Mouse (Mus musculus): ENCODE measurements around the gene Tll2.

Gene Tll2

GRCm38 (mm10) chr19:41088491-41088890 lies 118.1 kb downstream of the Tll2 start:
- no peak for DNase-seq (ENCODE audit: low read depth, low spot score)

GRCm38 (mm10) chr19:41087901-41088300 lies 118.7 kb downstream of the Tll2 start:
- no peak for DNase-seq (ENCODE audit: low read depth, low spot score)

GRCm38 (mm10) chr19:41086700-41087099 lies 119.9 kb downstream of the Tll2 start:
- DNase-seq (ENCODE audit: low read depth, low spot score) = peak; percentile 60

DNA sequence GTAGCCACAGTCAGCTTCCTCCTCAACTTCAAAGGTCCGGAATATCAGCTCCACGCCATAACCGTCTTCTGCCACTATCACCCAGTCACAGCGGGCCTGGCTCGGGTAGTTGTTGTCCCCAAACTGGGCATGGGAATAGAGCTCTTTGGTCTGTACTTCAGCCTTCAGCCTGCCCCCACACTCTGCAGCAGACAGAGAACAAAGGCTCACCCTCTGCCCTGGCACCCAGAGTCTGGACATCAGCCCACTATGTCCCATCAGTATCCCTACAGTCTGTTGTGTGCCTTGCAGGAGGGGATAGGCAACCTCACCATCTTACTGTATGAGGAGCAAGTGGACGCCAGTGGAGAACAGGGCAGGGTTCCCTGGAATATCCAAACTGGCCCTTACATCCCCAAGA lies 120.3 kb downstream of the Tll2 start:
- DNase-seq (ENCODE audit: low read depth, low spot score) = no peak

- no peak for DNase-seq (ENCODE audit: low read depth, low spot score)
Observed at GRCm38 (mm10) chr19:41083646-41084045, 123.0 kb downstream of the Tll2 start.

- DNase-seq (ENCODE audit: low read depth, low spot score) = no peak
Observed at GRCm38 (mm10) chr19:41081589-41081988, 125.0 kb downstream of the Tll2 start.

- no peak for DNase-seq (ENCODE audit: low read depth, low spot score)
Observed at GRCm38 (mm10) chr19:41076906-41077305, 129.7 kb downstream of the Tll2 start, which contains the start of gene Opalin. Gene Opalin (minus strand): TSS chr19:41077113.

DNA sequence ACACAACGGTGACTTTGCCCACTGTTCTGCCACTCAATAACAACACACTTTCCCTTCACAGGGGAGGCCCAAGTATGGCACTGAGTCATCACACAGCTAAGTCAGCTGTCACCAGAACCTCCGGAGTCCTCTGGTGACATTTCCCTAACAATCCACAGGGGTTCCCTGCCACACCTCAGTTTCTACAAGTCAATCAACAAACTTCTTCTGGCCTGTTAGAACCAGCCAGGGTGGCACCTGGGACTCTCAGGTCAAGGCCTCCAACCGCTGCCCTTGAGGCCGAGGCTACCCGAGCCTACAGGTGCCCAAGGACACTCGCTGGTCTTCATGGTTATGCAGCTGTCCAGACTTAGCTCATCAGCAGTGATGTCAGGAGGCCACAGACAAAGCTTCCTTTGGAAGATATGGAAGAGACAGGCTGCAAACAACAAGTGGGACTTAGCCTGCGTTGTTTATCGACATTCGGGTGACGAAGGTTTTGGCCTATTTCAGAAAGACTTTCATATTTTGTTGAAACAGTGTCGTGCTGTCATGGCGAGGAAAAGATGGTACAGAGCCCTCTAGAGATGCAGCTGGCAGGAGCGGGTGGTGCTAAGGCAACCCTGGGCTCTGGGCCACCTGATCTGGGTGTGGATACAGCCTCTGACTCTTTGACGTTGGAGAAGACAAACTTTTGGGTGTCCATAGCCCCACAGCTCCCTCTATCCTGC lies 132.7 kb downstream of the Tll2 start:
- no peak for DNase-seq (ENCODE audit: low read depth, low spot score)

GRCm38 (mm10) chr19:41071500-41071899 lies 135.1 kb downstream of the Tll2 start:
- peak; percentile 72 for DNase-seq (ENCODE audit: low read depth, low spot score)

DNA sequence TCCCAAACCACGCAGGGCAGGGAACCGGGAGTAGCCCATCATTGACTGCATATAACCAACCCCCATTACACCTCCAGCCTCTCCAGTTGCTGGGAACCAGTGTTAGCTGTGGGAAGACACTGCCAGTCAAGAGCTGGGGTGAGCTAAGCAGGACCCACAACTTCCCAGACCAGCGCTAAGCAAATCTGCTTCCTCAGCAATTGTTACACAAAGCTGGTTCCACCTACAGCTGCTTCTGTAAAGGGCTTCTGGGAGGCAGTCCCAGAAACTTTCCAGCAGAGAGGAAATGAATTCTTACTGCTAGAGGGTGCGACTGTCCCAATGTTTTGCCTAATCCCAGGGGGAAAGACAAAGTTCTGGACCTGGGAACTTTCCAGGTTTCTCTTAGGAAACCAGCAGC lies 151.9 kb downstream of the Tll2 start:
- no peak for DNase-seq (ENCODE audit: low read depth, low spot score)

GRCm38 (mm10) chr19:41053530-41053929 lies 153.1 kb downstream of the Tll2 start:
- DNase-seq (ENCODE audit: low read depth, low spot score) = no peak

GRCm38 (mm10) chr19:41052247-41052646 lies 154.4 kb downstream of the Tll2 start:
- DNase-seq (ENCODE audit: low read depth, low spot score) = no peak

- no peak for DNase-seq (ENCODE audit: low read depth, low spot score)
Observed at GRCm38 (mm10) chr19:41051714-41052113, 154.9 kb downstream of the Tll2 start.

GRCm38 (mm10) chr19:41048187-41048559 lies 158.5 kb downstream of the Tll2 start:
- DNase-seq (ENCODE audit: low read depth, low spot score) = no peak

GRCm38 (mm10) chr19:41047437-41048186 lies 159.0 kb downstream of the Tll2 start:
- peak; percentile 18 for DNase-seq (ENCODE audit: low read depth, low spot score)

DNA sequence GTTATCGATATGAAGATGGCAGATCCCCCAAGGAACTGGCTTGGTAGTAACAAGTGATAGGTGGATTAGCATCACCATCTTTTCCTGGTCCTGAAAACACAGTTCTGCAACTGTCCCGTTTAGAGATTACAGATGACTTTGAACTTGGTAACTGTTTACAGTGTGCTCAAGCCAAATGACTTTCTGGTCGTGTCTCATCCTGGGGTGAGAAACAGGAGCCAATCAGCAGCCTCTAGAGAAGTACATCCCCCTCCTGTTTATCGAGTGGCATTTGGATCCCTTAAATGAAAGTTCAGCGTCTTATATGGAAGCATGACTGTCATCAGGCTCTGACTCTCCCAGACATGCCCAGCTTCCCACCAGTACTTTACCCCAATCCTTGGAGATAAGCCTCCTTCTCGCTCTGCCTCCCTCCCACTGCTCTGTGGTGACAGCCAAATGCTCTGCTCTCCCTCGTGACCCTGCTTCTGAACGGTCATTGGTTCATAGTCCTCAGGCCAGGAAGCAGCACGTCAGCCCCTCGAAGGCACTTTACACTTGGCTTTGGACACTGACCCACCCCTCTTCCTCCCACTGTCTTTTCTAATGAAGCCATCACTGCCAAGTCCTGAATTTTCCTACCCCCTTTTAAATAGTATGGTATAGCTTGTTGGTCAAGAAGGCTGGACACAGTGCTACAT lies 161.4 kb downstream of the Tll2 start:
- DNase-seq (ENCODE audit: low read depth, low spot score) = no peak

DNA sequence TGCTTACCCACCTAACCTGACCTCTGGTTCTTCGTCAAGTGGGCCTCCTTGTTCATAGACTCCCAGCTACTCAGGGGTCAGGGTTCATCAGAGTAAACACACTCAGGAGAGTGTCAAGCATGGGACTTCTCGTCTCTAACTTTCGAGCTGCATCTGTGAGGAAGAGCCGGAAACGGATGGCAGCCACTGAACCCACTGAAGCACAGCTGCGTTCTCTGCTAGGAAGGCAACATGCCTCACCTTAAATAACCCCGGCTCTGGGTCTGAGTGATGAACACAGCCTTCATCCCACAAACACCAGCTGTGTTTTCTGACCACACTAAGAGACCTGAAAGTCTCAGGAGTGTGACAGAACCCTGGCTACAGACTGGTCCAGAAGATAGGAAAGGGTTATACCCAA lies 167.5 kb downstream of the Tll2 start:
- DNase-seq (ENCODE audit: low read depth, low spot score) = no peak

DNA sequence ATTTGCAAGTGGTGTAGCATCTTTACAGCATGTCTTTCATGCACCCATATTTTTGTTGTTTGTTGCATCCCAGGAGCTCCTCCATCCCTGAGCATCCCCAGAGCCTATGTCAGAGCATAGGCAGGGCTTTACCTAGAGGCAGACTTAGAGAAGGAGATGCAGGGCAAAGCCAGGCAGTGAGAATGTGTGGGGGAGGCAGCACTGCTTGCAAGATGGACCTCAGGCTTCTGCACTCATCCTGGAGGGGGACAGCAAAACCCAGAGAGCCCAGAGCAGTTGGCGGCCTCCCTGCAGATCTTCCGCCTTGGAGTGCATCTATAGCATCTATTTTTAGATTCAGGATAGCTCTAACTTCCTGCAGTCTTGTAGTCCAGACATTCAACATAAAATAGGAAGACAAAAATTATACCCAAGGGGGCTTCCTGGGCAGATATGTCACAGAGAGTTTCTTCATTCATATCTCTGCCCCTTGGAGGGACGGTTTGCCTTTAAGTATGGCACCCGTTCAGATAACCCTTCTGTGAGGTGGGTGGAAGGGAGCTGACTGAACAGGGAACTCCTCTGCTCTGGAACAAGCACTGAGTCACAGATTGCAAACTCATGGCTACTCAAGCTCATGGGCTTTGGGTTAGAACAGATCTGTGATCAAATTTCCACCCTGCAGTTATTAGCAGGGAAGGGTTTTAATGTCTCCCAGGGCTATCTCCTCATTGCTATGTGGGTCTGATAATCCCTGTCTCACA lies 170.7 kb downstream of the Tll2 start:
- DNase-seq (ENCODE audit: low read depth, low spot score) = no peak

Data from brain, embryonic 18.5 days (tissue).